Mouse (Mus musculus) forebrain, embryonic 12.5 days (tissue): ENCODE results near the gene Trim41. TPM values are rescaled to one million over a fixed set of nuclear protein-coding genes. Genes with fewer than 3 reads are reported as not detected.
A peak's percentile ranks its signal among the peaks of the same experiment; 100 is the strongest.

Source experiments
- ATAC-seq: fragments of 200-750 bp; cut with Nextera tagmentation; 2 replicates; pipeline ENCODE4 v1.8.0; 2017; ENCODE audit warnings: moderate TSS enrichment; ENCODE audit not compliant: low FRiP score
- H3K27ac ChIP-seq: fragments of 300-500 bp; sonication (generic); 2 replicates; pipeline ENCODE4 v1.5.1; 2016; ENCODE audit warnings: mild to moderate bottlenecking
- H3K27me3 ChIP-seq: fragments of 300-500 bp; sonication (generic); 2 replicates; pipeline ENCODE4 v1.6.1; 2016; ENCODE audit warnings: mild to moderate bottlenecking
- H3K36me3 ChIP-seq: fragments of 300-500 bp; sonication (generic); replicated peaks from 2 replicates; pipeline ENCODE4 v1.6.1; 2016; ENCODE audit warnings: mild to moderate bottlenecking
- H3K4me1 ChIP-seq: fragments of 300-500 bp; sonication (generic); 2 replicates; pipeline ENCODE4 v1.6.1; 2016
- H3K4me2 ChIP-seq: fragments of 300-500 bp; sonication (generic); 2 replicates; pipeline ENCODE4 v1.6.1; 2016; ENCODE audit warnings: mild to moderate bottlenecking, moderate library complexity
- H3K4me3 ChIP-seq: fragments of 300-500 bp; sonication (generic); replicated peaks from 2 replicates; pipeline ENCODE4 v1.5.1; 2016; ENCODE audit warnings: mild to moderate bottlenecking
- H3K9ac ChIP-seq: fragments of 300-500 bp; sonication (generic); 2 replicates; pipeline ENCODE4 v1.6.1; 2016; ENCODE audit warnings: mild to moderate bottlenecking
- H3K9me3 ChIP-seq: fragments of 300-500 bp; sonication (generic); 2 replicates; pipeline ENCODE4 v1.6.1; 2016
- WGBS: fragments of 180-500 bp; shearing (Covaris S2); methylation state at CpG from one replicate; pipeline ENCODE4 v1.1.7; 2016; 5-methylcytosine and 5-hydroxymethylcytosine counted together
- polyA plus RNA-seq: library from polyadenylated mRNA; unstranded; fragments of >200 nt; fragmentation: Nextera tagmentation; extraction: Ambion mirVana; gene quantifications from 2 replicates; pipeline ENCODE4 v1.2.1, GENCODE M21; 2016

Gene Trim41
- polyA plus RNA-seq, 1 experiment from 2014 or later: 6.2 TPM

DNA sequence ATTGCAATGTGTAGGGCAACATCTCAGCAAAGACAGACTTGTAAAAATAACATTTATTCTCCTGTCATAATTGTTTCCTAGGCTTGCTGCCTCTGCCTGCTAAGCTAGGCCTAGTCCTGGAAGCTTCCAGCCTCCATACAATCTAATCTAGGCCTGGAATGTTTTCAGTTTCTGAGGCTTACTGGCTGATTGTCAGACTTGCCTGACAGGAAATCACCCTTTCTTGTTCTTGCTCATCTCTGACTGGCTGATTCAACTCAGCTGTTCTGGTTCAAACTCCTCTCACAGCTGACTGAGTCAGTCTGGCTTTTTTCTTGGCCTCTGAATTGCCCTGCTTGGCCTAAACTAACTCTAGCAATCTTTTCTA is 3.1 kb upstream of the Trim41 start:
- Histone ChIP-seq H3K9me3 (no peaks in the 10 kb centered on the region), H3K4me1 (peaks cover 20% of the 10 kb centered on the region), H3K9ac (no peak overlapping the region), H3K4me2 (no peak overlapping the region), H3K27me3 (peaks cover 19% of the 10 kb centered on the region), H3K4me3 (no peak overlapping the region), H3K36me3 (peaks cover 3% of the 10 kb centered on the region; the same call in 1 of the 2 replicates), H3K27ac (no peak overlapping the region)
- ATAC-seq: no peak

- WGBS: 77% methylated on average over 7 of the region's 7 CpGs
- H3K9me3 ChIP-seq: no peaks in the 10 kb centered on the region
- peaks cover 26% of the 10 kb centered on the region for H3K4me1 ChIP-seq
- no peak overlapping the region for H3K27ac ChIP-seq
- H3K9ac ChIP-seq: no peak overlapping the region
- no peak overlapping the region for H3K4me2 ChIP-seq
- peaks cover 16% of the 10 kb centered on the region for H3K27me3 ChIP-seq
- no peak for ATAC-seq
- H3K36me3 ChIP-seq: peaks cover 6% of the 10 kb centered on the region; the same call in 1 of the 2 replicates
- H3K4me3 ChIP-seq: no peak overlapping the region
These were observed 2.6 kb upstream of the Trim41 start for GRCm38 (mm10) chr11:48819614-48820307.

DNA sequence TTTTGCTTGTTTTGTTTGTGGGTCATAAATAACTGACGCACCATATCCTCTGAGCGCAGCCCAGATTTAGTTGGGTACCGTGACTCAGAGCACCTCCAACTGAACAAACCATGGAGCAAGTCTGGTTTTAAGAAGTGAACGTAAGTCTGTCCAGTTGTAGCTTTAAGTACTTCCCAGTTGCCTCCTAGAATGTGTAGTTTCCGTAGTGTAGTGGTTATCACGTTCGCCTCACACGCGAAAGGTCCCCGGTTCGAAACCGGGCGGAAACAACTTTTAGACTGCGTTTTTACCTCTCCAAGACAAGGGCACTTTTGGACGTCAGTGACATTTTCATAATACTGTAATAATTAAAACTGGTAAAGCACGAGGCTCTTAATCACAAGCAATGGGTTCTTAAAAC is 1.2 kb upstream of the Trim41 start:
- H3K4me1 ChIP-seq: peaks cover 23% of the 10 kb centered on the region
- H3K4me3 ChIP-seq: peak overlapping the region; percentile 86
- H3K4me2 ChIP-seq: peak overlapping the region; percentile 91
- H3K9ac ChIP-seq: peak overlapping the region; percentile 80; the same call in 1 of the 2 replicates
- no peaks in the 10 kb centered on the region for H3K9me3 ChIP-seq
- no peak for ATAC-seq
- peaks cover 5% of the 10 kb centered on the region for H3K27me3 ChIP-seq
- under 1% methylated on average over 16 of the region's 16 CpGs for WGBS
- H3K36me3 ChIP-seq: peaks cover 7% of the 10 kb centered on the region
- H3K27ac ChIP-seq: no peak overlapping the region

GRCm38 (mm10) chr11:48817794-48818193 is 641 bp upstream of the Trim41 start:
- Histone ChIP-seq H3K4me3 (peak overlapping the region; percentile 86), H3K4me1 (peaks cover 23% of the 10 kb centered on the region), H3K4me2 (peak overlapping the region; percentile 91), H3K27ac (peak overlapping the region; percentile 94), H3K9ac (peak overlapping the region; percentile 80), H3K27me3 (peaks cover 4% of the 10 kb centered on the region), H3K36me3 (peaks cover 11% of the 10 kb centered on the region), H3K9me3 (no peaks in the 10 kb centered on the region)
- 8% methylated on average over 9 of the region's 9 CpGs for WGBS
- ATAC-seq: 0 out of 2 replicates have a peak, but pooled peaks have one; percentile 4

GRCm38 (mm10) chr11:48816281-48816781 is 822 bp downstream of the Trim41 start:
- WGBS: 4% methylated on average over 17 of the region's 23 CpGs
- Histone ChIP-seq H3K27me3 (no peaks in the 10 kb centered on the region), H3K4me3 (peak overlapping the region; percentile 86), H3K4me1 (peaks cover 23% of the 10 kb centered on the region), H3K36me3 (peaks cover 24% of the 10 kb centered on the region), H3K9me3 (no peaks in the 10 kb centered on the region), H3K9ac (peak overlapping the region; percentile 80), H3K4me2 (peak overlapping the region; percentile 91), H3K27ac (peak overlapping the region; percentile 94)
- peak; percentile 63 for ATAC-seq

DNA sequence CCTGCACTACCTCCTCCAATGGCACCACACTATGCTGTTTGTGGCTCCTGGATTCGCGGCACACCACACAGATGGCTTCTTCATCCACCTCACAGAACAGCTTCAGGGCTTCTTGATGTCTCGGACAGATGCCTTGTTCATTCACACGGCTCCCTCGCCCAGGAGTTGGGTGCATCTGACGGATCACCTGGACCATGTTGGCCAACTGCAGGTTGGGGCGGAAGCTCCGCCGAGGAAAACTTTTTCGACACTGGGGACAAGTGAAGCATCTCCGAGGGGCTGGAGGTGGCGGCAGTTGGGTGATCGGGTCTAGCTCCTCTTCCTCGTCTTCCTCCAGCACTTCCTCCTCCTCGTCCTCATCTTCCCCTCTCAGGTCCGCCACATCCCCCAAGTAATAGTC is 1.3 kb downstream of the Trim41 start:
- Histone ChIP-seq H3K4me2 (peak overlapping the region; percentile 91), H3K4me1 (peaks cover 23% of the 10 kb centered on the region), H3K9ac (peak overlapping the region; percentile 80), H3K27me3 (no peaks in the 10 kb centered on the region), H3K36me3 (peaks cover 28% of the 10 kb centered on the region), H3K27ac (no peak overlapping the region), H3K9me3 (no peaks in the 10 kb centered on the region), H3K4me3 (peak overlapping the region; percentile 86)
- 82% methylated on average over 16 of the region's 16 CpGs for WGBS
- ATAC-seq: no peak

GRCm38 (mm10) chr11:48813782-48814181 is 3.4 kb downstream of the Trim41 start:
- Histone ChIP-seq H3K9ac (no peak overlapping the region), H3K4me2 (no peak overlapping the region), H3K9me3 (no peaks in the 10 kb centered on the region), H3K4me1 (peaks cover 23% of the 10 kb centered on the region), H3K36me3 (peaks cover 49% of the 10 kb centered on the region), H3K27ac (no peak overlapping the region), H3K27me3 (no peaks in the 10 kb centered on the region), H3K4me3 (no peak overlapping the region)
- ATAC-seq: no peak

- H3K9me3 ChIP-seq: no peaks in the 10 kb centered on the region
- no peaks in the 10 kb centered on the region for H3K27me3 ChIP-seq
- ATAC-seq: no peak
- no peak overlapping the region for H3K9ac ChIP-seq
- peaks cover 11% of the 10 kb centered on the region for H3K4me1 ChIP-seq
- H3K36me3 ChIP-seq: peaks cover 81% of the 10 kb centered on the region
- 86% methylated on average over 2 of the region's 2 CpGs for WGBS
- H3K27ac ChIP-seq: no peak overlapping the region
- H3K4me2 ChIP-seq: no peak overlapping the region
- H3K4me3 ChIP-seq: no peak overlapping the region
These were observed 7.0 kb downstream of the Trim41 start for GRCm38 (mm10) chr11:48810142-48810541.

DNA sequence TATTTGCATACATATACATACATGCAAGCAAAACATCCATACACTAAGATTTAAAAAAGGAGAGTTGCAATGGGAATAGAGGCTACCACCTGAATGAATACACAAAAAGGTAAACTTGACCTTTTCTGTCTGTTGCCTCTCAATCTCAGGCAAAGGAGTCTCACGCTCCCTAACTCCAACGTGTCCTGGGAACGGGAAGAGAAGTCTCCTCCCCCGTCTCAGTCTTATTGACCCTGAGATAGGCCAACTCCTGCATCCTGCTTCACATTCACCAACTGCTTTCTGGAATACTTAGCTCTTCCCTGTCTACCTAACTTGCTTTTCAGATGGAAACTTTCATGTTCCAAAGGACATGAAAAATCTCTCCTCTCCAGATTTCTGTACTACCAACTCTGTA is 7.7 kb downstream of the Trim41 start:
- Histone ChIP-seq H3K9me3 (no peaks in the 10 kb centered on the region), H3K4me3 (no peak overlapping the region), H3K27me3 (no peaks in the 10 kb centered on the region), H3K4me2 (no peak overlapping the region), H3K9ac (no peak overlapping the region), H3K27ac (no peak overlapping the region), H3K36me3 (peaks cover 87% of the 10 kb centered on the region), H3K4me1 (peaks cover 4% of the 10 kb centered on the region)
- WGBS: 84% methylated on average over 4 of the region's 4 CpGs
- ATAC-seq: no peak

- H3K9me3 ChIP-seq: no peaks in the 10 kb centered on the region
- no peak overlapping the region for H3K9ac ChIP-seq
- H3K4me1 ChIP-seq: no peaks in the 10 kb centered on the region
- no peaks in the 10 kb centered on the region for H3K27me3 ChIP-seq
- H3K4me3 ChIP-seq: no peak overlapping the region
- H3K4me2 ChIP-seq: no peak overlapping the region
- 0 out of 2 replicates have a peak overlapping the region, but pooled peaks have one; percentile 25 for H3K27ac ChIP-seq
- no peak for ATAC-seq
- H3K36me3 ChIP-seq: peaks cover 92% of the 10 kb centered on the region
- 74% methylated on average over 16 of the region's 16 CpGs for WGBS
These were observed 8.3 kb downstream of the Trim41 start for GRCm38 (mm10) chr11:48808737-48809433.

- Histone ChIP-seq H3K36me3 (peaks cover 96% of the 10 kb centered on the region), H3K9ac (no peak overlapping the region), H3K4me3 (no peak overlapping the region), H3K27ac (no peak overlapping the region), H3K27me3 (no peaks in the 10 kb centered on the region), H3K4me1 (no peaks in the 10 kb centered on the region), H3K9me3 (no peaks in the 10 kb centered on the region), H3K4me2 (no peak overlapping the region)
- ATAC-seq: no peak
These were observed 8.9 kb downstream of the Trim41 start for GRCm38 (mm10) chr11:48808304-48808646.

GRCm38 (mm10) chr11:48807563-48808303 is 9.4 kb downstream of the Trim41 start:
- 74% methylated on average over 14 of the region's 14 CpGs for WGBS
- Histone ChIP-seq H3K27me3 (no peaks in the 10 kb centered on the region), H3K4me2 (no peak overlapping the region), H3K36me3 (peaks cover 98% of the 10 kb centered on the region), H3K9me3 (no peaks in the 10 kb centered on the region), H3K4me1 (0 out of 2 replicates have a peak, but pooled peaks cover under 1% of the 10 kb centered on the region), H3K4me3 (no peak overlapping the region), H3K9ac (no peak overlapping the region), H3K27ac (no peak overlapping the region)
- peak; percentile 22; the same call in 1 of the 2 replicates for ATAC-seq
